Mouse (Mus musculus): ENCODE measurements around the gene Slamf9.
A peak's percentile ranks its signal among the peaks of the same experiment; 100 is the strongest.

Slamf9 gene

DNA sequence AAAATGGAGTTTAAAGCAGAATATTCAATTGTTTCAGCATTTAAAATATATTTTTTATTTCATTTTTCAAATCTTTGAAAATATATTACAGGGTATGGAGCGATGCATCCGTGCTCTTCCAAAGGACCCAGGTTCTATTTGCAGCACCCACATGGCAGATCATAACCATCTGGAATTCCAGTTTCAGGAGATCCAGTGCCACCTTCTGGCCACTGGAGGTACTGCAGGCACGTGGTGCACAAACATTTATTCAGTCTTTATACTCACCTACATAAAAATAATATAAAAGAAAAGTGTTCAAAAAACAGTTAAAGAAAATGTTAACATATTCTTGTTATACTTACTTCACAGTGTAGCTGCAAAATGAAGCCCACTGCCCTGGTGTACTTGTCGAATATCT, 42.9 kb downstream of the Slamf9 start:
- DNase-seq: no peak

DNA sequence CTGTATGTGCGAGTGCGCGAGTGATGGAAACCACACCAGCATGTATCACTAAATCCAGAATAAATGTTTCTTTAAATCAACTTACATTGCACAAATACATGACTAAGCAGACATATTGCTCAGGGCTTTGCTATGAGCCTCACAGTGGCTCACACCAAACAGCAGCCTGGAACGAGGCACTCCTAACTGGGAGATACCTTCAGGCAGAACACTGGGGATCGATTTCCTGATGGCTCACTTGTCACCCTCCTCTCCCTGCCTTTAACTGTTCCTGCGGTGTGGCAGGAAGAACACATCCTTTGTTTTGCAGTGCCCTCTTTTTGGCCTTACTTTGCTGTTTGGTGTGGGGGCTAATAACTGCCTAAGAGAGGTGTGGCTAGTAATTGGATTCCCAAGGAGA, 44.5 kb downstream of the Slamf9 start:
- no peak for DNase-seq

DNA sequence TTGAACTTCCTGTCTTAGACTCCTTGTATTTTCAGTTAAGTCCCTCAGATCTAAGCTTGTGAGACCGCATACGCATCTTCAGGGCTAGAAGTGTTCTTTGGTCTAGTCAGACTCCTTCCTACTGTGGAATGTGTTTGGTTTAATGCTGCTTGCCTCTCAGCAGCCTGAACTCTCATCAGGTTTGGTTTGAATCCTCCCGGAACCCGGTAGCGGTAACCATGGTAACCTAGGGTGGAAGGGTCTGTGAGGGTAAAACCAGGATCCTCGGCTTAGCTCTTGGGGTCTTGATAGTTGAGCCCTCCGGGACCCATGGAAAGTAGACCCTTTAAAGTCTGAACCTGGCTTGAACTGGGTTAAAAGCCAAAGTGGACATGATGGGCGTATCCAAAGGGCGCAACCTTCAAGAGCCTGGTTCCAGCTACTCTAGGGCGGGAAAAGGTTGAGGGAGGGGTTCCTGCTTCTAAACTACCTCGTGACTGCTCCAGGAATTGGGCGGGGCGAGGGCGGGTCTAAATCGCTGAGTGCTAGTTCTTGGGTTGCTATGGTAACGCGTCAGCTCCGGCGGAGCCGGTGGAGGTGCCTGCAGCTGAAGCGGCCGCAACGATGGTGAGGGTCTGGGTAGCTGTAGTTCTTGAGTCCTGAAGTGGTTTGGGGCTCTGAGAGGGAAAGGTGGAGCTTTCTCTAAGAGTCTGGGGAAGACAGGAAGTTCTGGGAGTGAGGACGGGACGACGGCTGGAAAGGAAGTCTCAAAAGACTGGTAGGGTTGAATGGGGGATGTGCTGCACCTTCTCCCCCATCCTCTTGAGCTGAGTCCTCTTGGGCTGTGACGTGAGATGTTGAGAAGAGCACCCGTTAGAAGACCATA, 45.6 kb downstream of the Slamf9 start, which contains the start of gene Cfap45:
Gene Cfap45 (plus strand): TSS at position 226 of the 865 bp plus-strand sequence.
- peak; percentile 87 for DNase-seq

DNA sequence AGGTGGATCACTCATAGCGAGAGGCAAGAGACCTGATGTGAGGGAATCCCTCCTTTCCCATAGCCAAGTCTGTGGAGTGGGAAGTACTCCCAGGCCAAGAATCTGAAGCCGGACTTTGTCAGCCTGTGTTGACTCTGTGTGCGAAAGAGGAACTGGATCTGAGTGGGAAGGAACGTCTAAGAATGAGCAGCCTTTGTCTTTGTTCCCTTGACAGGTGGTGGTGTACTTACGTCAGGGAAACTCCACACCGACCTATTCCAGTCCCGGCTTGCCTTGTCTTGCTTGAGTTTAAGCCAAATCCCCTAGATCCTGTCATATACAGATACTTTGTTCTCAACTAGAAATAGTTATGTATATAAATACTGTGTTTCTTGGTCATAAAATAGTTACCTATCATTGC, 47.4 kb downstream of the Slamf9 start:
- no peak for DNase-seq

DNA sequence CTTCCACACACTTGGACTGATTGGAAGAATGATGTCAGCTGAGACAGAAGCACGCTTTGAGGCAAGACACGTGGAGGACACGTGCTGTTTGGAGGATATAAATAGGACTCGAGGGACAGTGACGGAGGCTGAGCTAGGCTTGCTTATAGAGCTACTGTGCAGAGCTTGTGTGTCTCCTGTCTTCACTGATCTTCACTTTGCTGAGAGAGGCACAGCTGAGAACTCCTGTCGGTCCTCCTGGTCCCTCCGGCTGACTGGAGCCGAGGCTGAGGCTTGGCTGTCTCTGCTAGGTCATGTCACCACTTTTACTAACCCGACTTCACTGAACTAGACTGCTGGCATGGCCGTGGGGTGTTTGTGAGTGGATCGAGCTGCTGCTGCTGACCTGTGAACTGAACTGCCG, 48.5 kb downstream of the Slamf9 start:
- DNase-seq: no peak

DNA sequence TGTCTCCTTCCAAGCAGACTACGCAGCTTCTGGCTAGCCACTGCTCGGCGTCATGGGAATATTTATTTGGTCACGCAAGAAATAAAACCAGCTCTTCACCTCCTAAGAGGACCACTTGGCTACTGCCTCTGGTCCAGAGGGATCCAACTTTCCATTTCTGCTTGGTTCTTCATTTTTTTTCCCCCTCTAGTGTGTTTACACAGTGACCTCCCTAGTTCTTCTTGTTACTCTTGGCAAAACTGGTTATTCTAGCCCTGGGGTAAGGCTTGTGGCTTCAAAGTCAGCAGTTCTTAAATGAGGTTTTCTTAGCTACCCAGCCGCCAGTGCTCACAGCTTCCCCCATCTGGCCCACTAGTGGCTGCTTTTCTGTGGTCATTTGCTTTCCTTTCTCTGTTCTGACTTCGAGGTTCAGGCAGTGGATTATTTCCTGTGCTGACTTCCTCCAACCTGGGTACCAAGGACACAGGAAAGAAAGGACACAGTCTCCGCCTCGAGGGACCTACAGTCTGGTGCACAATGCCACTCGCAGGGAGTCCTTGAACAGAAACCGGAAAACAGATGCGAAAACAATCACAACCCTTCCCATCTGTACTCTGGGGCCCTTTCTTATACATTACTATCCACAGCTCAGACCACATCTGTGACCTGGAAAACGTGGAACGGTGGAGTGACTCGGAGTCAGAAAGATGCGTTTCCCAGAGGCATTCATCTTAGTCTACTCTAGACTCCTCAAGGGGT, 50.0 kb downstream of the Slamf9 start:
- DNase-seq: no peak

DNA sequence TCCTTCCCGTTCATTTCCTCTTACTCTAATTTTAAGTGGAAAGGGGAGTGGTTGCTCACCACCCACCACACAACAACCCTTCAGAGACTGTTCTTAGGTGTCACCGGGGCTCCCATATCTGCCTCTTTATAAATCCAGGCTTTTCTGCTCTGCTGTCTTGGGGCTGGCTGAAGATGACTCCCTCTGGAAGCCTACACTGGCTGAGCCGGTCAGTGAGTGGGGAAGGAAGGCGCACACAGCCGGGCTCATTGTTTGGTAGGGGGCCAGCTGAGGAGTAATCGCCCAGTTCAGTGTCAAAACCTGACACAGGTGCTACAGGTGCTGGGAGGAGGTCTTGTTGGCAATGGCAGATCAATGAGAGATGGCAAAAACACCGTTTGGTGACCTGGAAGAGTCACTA, 50.8 kb downstream of the Slamf9 start:
- DNase-seq: no peak

DNA sequence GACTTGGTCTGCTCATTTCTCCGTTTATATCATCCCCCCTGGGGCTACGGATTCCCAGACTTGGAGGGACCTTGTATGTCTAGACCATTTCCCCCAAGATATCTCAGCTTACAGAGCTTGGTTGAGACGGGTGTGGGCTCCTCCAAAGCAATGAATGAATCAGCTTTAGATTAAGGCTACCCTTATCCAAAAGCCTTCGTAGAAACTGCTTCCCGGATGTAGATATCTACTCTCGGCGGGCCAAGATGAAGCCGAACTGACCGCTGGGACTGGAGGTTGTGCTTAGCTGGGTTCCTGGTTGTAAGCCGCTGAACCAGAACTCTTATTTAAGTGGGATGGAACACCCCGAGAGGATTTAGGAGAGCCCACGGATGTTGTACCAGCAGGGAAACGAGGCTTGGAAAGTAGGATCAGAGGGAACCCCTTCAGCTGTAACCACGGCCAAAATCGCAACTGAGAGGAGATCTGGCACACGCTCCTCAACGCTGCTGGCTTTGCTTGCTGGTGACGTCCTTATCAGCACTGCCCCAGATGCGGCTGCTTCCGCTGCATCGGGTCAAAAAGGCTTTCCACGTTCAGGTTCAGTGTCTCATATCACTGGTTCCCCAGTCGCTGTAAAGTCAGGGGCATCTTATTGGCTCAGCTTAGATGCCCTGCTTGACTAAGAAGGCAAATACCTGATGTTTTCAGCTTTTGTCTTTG, 51.4 kb downstream of the Slamf9 start:
- peak; percentile 65 for DNase-seq

DNA sequence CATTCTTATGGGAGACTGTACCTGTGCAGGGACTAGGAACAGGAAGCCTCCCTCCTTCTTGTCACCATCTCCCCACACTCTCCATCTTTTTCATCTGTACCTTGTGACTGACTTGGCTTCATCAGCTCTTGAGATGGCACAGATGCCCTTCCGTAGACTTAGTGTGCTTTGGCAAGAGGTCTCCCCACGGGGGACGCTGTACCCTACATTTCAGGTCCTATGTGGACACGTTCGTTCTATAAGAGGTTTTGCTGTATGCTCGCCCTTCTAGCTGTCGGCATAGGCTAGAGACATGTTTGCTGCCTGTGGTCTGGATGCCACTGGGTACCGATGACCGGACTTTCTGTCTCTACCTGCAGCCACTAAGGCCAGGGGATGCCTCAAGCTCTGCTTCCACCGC, 52.3 kb downstream of the Slamf9 start:
- DNase-seq: no peak

All from liver (tissue).